Mouse (Mus musculus): ENCODE data around the gene Gm21409. TPM values are rescaled to one million over a fixed set of nuclear protein-coding genes. Genes with fewer than 3 reads are reported as not detected.

Gene Gm21409
- polyA plus RNA-seq (2015; fragmentation: Nextera tagmentation; extraction: Ambion mirVana), result not detected in 2 replicates

DNA sequence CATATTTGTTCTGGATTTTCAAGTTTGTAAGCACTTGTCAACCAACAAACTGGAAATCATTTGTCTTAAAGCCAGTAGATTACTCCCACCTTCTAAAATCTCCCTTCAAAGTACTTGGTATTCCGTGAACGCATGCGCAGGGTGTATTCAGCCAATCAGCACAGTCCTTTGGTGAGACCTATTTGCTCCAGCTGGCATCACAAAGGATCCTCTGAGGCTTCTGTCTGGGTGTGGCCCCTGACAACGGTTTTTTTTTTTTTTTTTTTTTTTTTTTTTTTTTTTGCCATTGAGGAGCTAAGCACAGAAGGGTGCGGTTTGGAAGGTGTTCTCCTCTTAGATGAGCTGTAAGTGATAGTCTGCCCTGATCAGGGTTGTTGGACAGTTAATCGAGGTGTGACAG lies at the start of gene Gm21409:
Gene Gm21409 (plus strand): TSS at position 301 of the 400 bp plus-strand sequence.

Other genes starting within 250 kb of the Gm21409 start
- not detected in 2 replicates for gene Gm21394, start 181.8 kb upstream of the Gm21409 start, polyA plus RNA-seq (2015; fragmentation: Nextera tagmentation; extraction: Ambion mirVana)

Measured in skeletal muscle tissue, postnatal 0 days (tissue).